Mouse (Mus musculus): ENCODE results near the gene Chrne.

GRCm38 (mm10) chr11:70580358-70580720, 38.7 kb downstream of the Chrne start:
- no peak for TF ChIP-seq CTCF (IDR thresholded peaks at IDR 0.05; ENCODE audit: control insufficient read depth, insufficient read depth, low read length)
- TF ChIP-seq POLR2A (IDR thresholded peaks at IDR 0.05; ENCODE audit: borderline replicate concordance, control insufficient read depth, low read depth, low read length): no peak
